Mouse (Mus musculus) right cerebral cortex, postnatal 10 days (tissue): Measurements from ENCODE around the gene Dhx40.
"Not testable (repeated sequence)": the region's sequence is repeated elsewhere in the genome, so short reads cannot be mapped to it uniquely, and the experiment has no call there.

Experiments used
- DNase-seq, 2 experiments: peaks; one replicate each; pipeline ENCODE4 v3.0.0; 2021; ENCODE audit warnings: low spot score in 2 of 2

Dhx40 gene

DNA sequence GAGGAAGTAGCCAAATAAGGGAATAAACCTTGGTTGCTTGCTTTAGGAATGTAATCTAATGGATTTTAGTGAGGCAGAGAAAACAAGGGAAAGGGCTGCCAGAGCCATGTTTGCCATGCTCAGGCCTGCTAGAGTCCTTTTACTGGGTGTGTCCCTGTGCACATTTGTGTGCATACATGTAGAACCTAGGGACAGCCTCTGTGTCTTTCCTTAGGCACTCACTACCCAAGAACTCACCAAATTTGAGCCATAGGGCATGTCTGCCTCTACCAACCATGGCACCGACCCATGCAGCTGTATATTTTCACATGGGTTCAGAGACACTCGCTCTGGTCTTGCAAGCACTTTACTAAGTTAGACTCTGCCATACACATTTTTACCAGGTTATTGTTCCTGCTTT, 11.4 kb upstream of the Dhx40 start:
- DNase-seq: no peak

DNA sequence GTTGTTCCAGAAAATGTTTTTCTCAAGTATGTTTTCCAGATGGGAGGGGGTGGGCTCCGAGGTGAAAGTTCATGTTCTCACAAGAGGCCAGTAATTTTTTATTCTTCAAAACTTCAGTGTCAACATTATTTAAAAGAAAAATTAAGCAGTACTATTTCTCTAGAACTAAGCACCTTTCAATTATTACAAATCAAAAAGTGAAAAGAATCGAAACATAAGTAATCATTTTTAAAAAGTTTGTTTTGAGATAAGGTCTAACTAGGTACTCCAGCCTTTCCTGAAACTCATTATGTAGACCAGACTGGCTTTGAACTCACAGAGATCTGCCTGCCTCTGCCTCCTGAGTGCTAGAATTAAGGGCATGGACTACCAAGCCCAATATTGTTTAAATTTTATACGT, 8.7 kb upstream of the Dhx40 start:
- DNase-seq: not testable (repeated sequence)

DNA sequence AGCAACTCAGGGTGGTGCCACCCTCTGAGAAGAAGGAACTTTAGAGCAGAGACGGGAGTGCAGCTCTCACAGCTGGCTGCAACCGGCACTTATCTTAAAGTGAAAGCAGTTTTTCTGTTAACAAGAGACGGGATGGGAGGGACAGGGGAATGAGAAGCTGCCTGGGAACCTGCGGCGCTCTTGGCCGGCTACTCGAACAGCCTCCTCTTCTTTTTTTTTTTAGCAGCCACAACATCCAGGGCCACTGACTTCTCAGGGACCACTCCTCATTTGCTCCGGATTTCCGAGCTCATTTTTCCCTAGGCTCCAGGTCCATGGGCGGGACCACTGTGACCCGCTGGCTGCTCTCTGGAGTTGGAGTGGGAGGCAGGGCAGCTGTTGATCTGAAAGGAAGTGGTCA, 6.9 kb upstream of the Dhx40 start:
- DNase-seq: not testable (repeated sequence)

DNA sequence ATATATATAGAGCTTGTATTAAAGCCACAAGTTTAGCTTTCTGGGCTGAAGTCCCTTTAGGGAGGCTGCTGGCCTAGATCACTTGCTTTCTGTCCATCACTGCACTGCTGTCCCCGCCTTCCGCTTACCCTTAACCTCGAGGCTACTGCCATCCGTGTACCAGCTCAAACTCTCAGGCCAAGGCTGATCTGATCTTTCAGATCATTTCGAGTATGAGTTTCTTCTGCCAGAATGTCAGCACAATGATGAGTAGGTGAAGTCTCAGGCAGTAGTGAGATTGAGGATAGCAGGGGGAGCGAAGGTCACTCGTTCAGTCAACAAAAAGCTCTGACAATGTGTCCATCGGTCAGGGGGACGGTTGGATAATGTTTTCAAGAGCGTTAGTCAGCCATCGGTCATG, 5.7 kb upstream of the Dhx40 start:
- DNase-seq: not testable (repeated sequence)

DNA sequence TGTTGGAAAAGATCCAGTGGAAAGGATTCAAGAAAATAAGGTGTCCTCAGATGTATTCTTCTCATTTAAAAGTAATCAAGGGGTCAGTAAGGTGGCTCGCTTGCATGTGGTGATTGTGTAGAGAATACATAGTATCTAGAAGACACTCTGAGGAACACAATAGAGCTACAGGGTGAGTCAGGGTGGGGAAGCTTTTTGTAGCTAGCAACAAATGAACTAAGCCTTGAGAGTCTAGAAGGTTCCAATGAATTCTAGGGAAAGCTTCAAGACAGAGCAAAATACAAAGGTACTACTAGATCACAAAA, 3.7 kb upstream of the Dhx40 start:
- DNase-seq: no peak

DNA sequence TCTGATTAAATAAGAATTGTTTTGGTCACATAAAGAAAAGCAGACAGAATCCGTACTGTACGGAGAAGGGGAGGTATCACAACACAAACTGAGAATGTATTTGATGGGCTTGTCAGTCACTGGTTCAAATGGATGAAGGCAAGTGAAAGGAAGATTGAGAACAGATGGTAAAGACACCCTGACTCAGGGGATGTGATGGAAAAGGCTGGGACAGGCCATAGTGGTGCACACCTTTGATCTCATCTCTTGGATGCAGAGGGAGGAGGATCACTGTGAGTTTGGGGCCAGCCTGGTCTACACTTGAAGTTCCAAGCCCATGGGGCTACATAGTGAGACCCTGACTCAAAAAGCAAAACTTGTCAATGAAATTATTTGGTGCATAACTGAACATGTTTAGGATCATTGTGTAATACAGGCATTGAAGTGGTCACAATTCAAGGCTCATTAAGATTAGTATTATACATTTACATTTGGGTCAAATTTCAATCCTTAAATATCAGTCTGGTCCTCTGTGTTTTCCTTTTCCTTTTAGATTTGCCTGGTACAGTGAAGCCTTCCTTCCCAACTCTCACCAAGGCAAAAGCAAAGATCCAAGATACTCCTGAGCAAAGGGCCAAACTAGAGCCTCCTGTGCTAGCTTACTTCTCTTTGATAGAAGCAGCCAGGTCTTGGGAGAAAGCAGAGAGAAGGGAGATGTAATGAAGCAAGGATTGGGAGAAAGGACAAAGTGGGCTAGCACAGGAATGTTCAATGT, 3.2 kb upstream of the Dhx40 start:
- no peak for DNase-seq

DNA sequence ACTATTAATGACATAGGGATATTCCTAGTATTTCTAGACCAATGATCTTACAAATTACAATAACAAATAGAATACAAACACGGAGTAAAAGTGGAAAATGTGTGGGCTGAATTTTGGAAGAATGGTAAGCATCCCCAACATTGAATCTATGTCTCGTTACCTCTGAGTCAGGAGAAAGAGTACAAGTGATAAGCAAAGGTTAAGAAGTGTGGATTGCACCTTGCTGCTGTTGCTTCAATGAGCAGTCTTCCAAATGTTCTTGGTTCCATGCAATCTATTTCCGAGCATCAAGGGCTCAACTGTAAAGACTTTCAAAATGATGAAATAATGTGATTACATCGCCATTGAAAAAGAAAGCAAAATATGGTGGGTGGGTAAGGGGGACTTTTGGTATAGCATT, 2.3 kb upstream of the Dhx40 start:
- DNase-seq: no peak

DNA sequence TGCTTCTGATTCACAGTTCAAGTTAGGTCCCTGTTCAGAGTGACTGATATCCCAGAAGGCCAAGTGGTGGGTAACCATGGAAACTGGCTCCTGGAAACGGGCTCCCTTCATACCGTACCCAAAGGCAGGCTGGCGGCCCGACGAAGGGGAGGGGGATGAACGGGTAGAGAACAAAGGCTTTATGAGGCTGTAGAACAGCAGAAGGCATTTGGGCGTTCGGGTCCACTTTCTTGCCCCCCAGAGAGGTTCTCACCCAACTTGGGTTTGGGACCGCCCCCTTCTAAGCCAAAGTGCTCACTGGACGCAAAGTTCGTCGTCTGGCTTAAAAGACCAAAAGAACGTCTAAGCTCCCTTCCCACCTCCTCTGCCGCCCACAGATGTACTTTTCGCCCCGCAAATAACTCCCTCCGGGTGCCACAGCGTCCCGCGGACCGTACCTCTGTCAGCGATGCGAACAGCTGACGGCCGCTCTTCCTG, 507 bp downstream of the Dhx40 start:
- peak; percentile 79 to 88 for DNase-seq

DNA sequence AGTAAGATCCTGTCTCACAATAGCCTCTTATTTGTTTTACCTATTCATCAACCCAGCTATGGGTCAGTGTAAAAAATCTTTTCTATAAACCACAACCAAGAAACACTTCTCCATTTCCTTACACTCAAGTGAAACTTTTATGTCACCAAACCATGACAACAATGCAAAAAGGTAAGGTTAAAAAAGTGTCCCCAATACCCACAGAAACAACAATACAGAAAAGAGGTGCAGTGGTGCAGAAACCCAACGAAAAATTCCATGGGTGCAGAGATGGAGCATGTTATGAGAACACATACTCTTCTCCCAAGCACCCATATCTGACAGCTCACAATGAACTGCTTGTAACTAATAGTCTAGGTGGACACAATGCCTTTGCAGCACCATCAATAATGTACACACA, 13.4 kb downstream of the Dhx40 start:
- no peak for DNase-seq

DNA sequence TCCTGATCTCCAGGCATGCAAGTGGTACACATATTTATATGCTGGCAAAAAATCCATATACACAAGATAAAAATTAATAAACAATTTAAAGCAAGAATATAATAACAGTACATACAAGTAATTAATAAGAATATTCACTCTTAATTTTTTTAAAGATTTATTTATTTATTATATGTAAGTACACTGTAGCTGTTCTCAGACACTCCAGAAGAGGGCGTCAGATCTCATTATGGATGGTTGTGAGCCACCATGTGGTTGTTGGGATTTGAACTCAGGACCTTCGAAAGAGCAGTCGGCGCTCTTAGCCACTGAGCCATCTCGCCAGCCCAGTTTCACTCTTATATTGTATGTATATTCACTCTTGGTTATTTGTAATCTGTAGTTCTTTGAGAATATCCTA, 20.1 kb downstream of the Dhx40 start:
- DNase-seq: not testable (repeated sequence)

DNA sequence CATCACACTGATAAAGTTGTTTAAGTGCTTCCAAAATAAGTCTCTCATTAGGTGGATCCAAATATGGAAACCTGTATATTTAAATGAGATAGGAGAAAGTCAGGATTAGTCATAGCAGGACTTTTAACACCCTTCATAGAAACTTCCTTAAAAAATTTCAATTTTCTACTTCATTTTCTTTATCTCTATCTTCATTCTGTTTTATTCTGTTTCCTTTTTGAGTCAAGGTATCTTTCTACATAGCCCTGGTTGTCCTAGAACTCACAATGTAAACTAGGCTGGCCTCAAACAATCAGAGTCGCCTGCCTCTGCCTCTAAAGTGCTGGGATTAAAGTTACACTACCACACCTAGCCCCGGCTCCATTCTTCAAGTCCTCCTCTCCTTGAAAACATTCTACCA, 21.8 kb downstream of the Dhx40 start:
- DNase-seq: no peak

DNA sequence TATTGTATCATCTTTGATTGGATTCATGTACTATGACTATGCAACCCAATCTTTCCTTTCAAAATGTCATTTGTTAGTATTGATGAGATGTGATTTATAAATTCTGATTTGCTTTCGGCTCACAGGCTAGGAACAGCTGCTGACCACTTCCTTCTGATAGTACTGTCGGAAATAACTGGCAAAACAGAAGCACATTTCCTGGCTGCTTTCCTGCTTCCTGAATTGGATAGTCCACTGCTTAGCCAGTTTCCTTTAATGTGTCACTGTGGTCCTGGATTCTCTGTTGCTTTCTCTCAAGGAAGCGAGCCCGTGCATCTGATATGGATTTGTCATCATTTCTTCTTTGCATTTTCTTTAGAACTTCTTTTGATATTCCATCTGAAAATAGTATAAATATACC, 37.7 kb downstream of the Dhx40 start:
- DNase-seq: no peak

DNA sequence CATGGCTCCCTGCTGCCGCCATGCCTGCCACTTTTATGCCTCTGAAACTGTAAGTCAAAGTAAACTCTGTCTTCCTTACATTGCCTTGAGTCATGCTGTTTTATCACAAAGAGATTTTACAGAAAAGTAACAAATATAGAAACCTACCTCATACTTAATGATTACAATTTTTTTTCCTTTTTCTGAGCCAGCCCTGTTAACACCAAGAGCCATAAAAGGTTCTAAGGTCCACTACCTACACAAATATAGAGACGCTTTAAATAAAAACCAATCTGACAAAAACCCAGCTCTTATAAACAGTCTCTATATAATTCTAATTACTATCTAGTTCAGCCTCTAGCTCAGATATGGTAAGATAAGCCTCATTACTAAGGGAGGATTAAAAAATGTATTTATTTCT, 43.0 kb downstream of the Dhx40 start:
- DNase-seq: no peak

DNA sequence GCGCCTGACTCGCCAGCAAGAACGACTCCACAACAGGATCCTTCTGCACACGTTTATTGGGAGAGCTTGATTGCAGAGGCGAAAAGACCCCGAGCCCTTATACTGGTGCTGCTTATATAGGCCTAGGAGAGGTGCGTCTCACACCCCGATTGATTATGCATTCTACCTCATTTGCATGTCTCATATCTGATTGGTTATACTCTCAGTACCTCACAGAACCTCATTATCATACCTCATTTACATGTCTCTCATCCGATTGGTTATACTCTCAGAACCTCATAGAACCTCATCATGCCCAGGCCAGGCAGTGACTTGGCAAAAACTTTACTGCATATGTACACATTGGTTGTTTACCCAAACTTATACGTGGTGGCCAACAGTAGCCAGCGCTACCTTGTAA, 44.4 kb downstream of the Dhx40 start:
- DNase-seq: not testable (repeated sequence)

DNA sequence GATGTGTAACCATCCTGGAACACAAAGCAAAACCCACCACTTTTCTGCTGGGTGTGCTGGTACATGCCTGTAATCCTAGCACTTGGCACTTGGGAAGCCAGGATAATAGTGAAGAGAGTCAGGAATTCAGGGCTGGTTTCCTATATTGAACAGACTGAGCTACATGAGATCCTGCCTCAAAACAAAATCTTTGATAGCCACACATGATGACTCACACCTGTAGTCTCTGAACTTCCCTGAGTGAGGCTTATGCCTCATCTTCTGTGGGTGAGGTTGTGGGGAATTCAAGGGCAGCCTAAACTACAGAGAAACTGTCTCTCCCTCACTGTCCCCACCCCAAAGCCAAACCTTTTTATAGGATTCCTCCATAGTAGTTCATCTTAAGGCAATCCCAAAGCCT, 47.2 kb downstream of the Dhx40 start:
- no peak for DNase-seq

DNA sequence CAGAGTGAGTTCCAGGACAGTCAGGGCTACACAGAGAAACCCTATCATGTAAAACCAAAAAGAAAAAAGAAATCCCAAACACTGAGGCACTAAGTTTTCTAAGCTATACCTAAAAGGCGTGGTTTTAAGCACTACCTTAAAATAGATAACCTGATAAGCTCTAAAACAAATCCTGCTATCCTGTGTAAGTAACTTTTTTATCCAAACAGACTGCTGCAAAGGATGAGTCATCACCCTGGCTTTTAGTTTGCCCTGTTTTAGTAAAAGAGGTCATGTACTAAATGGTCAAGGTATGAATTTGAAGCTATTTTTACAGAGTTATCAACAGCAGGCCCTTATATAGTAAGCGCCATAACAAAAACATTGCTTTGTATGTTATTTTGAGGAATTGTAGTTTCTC, 47.7 kb downstream of the Dhx40 start:
- DNase-seq: no peak

DNA sequence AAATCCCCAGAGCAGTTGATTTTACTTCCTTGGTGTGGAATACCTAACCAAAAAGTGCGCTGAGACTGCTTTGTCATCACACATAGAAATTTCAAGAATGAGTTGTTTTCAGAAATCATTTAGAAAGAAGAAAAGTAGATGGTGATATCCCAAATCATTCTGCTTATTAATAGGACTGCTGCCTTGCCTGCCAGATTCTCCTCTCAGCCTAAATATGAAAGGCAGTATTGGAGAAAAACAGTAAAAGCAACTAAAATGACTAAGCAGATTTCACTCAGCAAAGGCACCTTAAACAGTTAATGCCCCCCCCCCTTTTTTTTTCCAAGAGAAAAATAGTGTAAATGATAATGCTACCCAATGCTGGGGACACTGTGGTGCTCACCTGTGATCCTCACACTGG, 48.3 kb downstream of the Dhx40 start:
- no peak for DNase-seq

DNA sequence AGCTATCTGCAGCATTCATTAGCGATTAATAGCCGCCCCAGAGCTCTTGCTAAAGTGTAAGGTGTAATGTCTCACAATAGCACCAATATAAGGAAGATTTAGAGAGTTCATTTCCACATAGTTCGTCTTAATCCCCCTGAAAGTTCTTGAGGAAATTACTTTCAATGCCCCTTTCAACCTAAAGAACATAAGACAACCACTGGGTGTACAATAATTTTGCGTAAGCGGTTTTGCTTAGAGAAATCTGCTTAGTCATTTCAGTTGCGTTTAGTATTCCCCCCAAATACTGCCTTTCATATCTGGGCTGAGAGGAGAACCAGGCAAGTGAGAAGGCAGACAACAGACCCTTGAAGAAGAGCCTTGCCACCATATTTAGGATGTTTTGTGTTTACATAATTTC, 49.0 kb downstream of the Dhx40 start:
- no peak for DNase-seq

DNA sequence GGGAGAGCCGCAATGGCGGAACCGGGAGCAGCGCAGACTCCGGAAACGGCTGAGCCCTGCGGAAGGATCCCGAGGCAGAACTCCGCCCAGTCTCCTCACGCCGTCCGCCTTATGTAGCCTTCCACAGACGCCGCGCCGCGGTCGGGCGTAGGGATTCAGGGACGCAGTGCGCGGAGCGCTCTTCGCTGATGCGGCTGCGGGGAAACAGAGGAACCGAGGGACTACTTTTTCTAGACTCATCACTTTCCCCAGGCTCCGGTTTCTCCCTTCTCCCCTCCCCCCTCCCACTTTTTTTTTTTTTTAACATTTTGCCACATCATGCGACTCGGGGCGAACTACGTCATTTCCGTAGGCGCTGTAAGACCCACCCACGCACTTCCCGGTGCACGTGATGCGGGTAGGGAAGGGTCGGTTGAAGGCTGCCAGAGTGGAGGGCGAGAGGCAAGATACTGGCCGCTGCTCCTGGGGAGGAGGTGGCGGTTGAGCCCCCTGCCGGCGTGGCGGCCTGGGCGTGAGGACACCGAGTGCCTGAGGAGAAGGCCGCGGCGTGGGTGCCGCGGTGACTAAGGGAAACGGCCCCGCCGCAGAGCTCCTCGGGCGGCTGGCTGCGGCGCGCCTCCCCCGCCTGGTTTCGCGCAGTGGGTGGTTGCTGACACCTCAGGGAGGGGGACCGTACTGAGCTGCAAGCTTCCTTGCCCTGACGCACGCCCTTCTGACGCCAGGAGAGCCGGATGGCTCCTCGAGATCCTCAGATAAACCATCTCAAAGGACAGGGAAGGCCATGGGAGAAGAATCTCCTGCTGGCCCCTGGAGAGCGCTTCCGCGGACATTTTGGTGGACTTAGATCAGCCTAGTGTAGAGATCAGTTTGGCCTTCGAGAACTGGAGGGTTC, 49.8 kb downstream of the Dhx40 start, which contains the start of gene Cltc:
Gene Cltc (minus strand): TSS at position 86 of the 892 bp plus-strand sequence.
- DNase-seq: peak; percentile 99

DNA sequence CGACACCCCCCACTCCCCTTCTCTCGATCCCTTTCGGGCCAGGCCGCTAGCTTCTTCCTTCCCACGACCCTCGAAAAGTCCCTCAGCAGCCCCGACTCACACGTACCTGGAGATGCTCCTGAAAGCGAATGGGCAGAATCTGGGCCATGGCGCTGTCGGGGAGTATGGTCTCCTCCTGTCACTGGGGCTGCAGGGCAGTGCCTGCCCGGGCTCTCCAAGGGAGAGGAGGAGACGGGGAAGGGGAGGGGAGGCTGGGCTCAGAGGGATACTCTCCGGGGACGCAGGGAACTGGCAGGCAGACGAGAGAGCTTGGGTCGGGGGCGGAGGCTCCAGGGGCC, 50.4 kb downstream of the Dhx40 start:
- DNase-seq: no peak

DNA sequence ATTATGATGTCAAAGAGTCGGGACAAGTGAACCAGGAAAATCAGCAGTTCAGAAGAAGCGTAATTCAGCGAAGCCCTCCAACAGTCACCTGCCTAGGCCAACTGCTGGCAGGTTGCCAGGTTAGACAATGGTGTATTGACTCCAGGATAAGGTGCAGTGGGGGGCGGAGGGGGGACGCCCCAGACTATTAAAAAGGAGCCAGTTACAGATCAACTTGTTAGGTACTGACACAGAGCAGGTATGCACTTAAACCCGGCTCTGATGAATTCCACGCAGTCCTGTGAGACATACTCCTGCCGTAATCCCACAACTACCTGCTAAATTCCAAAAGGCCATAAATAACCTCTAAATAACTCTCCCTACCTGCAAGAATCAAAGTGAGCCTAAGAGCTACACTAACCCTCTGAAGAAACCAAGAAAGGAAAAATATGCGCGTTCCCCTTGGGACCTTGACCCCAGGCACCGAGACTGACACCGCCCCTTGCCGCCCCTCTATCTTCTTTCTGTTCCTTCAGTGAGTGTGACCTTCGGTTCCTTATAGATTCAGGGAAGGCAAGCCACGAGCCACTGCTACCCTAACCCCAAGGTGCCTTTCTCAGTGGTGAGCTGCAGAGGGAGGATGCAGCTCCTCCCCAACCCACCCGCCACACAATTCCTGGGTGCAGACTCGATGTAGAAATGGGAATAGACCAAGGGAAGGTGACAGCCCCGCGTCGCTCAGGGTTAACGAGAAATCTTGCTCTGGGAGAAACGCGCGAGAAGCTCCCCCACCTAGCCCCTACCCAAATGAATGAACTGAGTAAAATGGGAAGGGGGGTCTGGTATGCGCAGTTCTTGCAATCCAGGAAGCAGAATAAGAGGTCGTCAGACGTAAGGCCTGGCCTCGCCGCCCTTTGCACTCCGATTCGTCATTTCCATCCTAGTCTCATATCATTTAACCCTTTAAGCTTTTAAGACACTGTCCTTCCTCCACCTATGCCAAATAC, 51.1 kb downstream of the Dhx40 start:
- DNase-seq: peak; percentile 72 to 81

DNA sequence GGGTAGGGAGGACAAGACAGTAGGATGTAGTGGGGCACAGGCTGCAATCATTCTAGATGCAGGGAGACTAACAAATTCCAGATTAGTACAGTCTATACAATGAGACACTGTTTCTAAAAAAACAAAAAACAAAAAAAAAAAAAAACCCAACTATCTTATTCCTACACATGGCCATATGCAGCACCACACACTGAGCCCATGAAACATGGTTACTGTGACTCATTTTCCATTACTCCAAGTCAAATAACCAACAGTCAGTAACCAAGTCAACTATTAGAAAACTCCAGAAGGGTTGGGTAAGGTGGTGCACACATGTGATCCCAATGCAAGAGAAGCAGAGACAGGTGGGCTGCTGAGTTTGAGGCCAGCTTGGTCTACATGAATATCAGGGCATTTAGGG, 55.1 kb downstream of the Dhx40 start:
- no peak for DNase-seq
